Mouse (Mus musculus) megakaryocyte progenitor cell, adult 5-6 weeks (primary cell): Measurements from ENCODE around the gene Gng12. TPM values are rescaled to one million over a fixed set of nuclear protein-coding genes. Genes with fewer than 3 reads are reported as not detected.

ENCODE experiments used
- ATAC-seq: replicated peaks from 2 replicates; pipeline ENCODE4 v1.8.0; 2016; ENCODE audit warnings: mild to moderate bottlenecking, moderate TSS enrichment, inconsistent platforms; ENCODE audit not compliant: poor library complexity
- total RNA-seq, 2 experiments: library from RNA; stranded (forward) in 1 of 2; stranded (reverse) in 1 of 2; fragments of 157-497, 149-512 nt in 1 of 2; fragments of 200-1000 nt in 1 of 2; gene quantifications; 2 replicates each; pipeline versions ENCODE4 v1.2.3 to v1.2.4; 2015 to 2017

Gene Gng12
- total RNA-seq, 2 experiments from 2014 or later, result 115 to 190 TPM

DNA sequence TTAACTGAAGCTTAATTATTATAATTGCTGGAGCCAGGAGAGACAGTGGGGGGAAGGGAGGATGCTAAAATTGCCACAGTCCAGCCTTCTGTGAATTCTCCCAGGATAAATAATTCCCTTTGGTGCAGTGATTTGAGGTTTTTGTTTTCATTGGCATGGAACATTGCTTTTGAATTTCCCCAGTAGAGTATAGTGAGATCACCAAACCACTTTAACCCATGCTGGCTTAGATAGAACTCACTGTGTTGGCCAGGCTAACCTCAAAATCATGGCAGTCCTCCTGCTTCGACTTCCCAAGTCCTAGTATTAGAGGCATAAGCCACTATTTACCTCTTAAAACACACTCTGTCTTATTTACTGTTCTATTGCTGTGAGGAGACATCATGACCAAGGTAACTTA, 17.2 kb downstream of the Gng12 start:
- no peak for ATAC-seq

DNA sequence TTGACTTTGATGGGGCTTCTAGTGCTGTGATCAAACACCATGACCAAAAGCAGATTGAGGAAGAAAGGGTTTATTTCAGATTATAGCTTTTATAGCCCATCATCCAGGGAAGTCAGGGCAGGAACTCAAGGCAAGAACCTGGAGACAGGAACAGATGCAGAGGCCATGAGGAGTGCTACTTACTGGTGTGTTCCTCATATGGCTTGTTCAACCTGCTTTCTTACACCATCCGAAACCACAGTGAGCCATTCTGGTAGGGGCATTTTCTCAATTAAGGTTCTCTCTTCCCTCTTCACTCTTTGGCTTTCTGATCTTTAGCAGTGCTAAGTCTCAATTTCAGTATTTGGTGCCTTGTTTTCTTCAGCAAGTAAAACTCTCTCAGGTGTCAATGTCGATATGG, 19.4 kb downstream of the Gng12 start:
- ATAC-seq, result 0 out of 2 replicates have a peak, but pooled peaks have one; percentile 33

- no peak for ATAC-seq
These were observed 20.8 kb downstream of the Gng12 start for GRCm38 (mm10) chr6:66917032-66917431.

GRCm38 (mm10) chr6:66920786-66921185, 24.6 kb downstream of the Gng12 start:
- ATAC-seq, result no peak

DNA sequence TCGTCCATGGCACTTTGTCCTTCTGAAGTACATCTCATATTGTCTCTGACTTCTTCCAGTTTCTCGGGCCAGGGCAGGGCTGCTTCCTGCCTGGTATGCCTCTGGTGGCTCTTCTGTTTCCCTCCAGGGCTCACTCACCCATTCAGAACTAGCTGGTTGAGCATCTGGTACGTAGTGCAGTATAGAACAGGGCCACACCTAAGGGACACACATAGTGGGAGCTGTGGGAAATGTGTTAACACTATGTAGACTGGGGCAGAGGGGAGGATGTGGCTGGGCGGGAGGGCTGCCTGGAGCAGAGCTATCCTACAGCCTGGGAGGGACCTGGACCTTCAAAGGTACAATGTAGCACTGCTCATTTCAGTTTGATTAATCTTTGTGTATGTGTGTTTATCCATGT, 25.6 kb downstream of the Gng12 start:
- no peak for ATAC-seq

DNA sequence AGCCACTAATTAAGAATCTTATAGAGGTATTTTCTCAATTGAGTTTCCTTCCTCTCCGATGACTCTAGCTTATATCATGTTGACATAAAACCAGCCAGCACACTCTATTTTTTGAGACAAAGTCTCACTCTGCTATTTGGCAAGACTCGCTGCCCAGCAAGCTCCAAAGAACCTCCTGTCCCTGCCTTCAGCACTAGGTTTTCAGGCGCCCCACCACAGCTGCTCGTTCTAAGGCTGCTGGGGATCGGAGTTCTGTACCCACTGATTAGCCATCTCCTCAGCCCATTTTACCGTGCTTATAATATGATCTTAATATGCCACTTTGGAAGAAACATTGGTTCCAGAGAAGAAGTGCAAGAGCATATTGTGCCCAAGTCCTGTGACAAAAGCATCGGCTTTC, 26.3 kb downstream of the Gng12 start:
- ATAC-seq, result no peak

GRCm38 (mm10) chr6:66923851-66924250, 27.7 kb downstream of the Gng12 start:
- ATAC-seq, result no peak

- no peak for ATAC-seq
These were observed 28.2 kb downstream of the Gng12 start for GRCm38 (mm10) chr6:66924315-66924965.

GRCm38 (mm10) chr6:66926269-66926668, 30.1 kb downstream of the Gng12 start:
- ATAC-seq, result no peak

DNA sequence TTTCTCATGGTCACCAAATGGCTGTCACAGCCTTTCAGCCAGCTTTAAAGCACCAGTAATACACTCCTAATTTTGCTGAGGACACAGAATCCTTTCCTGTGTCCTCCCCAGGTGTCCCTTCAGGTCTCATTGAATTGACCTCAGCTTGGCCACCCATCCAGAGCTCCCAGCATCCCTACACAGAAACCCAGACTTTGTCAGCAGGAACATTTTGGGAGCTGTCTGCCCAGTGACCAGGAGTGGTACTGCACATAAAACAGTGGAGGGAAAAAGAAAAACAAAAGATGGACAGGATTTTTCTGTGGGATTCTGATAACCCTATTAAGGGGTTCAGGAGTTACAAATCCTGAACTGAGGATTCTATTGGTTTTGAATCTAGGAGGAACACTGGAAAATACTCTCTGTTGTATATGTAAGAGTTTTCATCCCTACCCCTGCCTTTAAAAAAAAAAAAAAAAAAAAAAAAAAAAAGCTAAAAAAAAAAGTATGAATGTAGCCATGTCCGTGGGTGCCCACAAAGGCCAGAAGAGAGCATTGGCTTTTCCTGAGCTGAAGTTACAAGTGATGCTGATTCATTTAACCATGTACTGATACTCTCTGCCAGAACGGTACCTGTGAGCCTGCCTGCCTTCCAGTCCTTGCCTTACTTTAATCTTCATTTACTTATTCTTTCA, 32.9 kb downstream of the Gng12 start:
- no peak for ATAC-seq

DNA sequence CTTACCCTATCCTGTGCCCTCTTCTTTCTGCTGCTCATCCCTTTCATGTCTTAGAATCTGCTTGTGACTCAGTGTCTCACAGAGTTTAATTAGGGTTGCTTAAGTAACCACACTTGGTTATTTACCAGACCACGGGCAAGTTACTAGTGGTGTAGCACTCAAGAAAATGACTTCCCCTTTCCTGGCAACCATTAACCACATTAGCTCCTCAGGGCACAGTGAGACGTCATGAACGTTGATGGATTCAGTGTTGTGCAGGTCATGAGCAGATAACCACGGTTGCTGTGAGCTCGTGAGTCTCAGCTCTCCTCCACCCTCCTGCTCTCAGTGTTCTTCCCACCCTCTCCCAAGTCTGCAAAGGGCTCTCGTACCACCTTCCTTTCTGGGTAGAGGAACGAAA, 33.5 kb downstream of the Gng12 start:
- peak; percentile 88 for ATAC-seq

DNA sequence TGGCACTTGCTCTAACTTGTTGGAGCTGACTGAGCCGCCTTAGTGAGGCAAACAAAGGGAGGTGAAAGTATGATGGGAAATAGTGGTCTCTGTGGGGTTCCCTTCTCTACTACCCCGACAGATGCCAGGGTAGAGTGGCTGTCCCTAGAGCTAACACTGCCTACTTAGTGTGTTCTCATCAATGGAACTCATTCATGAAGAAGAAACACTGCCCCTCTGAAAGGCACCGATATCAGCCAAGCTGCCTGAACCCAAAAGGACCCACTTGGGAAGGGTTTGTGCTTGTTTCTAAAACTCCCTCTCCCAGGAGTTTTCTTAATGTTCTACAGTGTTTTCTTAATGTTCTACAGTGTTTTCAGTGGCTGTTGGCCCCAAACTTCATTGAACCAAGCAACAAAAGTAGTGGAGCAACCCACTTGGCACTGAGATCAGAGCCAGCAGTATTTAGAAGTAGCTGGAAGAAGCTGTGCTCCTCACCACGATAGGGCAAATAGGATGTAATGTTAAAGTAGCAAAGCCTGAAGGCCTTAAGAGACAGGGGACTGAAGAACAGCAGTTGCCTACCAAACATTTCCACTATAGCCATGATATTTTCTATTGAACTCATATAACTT, 36.1 kb downstream of the Gng12 start:
- no peak for ATAC-seq

DNA sequence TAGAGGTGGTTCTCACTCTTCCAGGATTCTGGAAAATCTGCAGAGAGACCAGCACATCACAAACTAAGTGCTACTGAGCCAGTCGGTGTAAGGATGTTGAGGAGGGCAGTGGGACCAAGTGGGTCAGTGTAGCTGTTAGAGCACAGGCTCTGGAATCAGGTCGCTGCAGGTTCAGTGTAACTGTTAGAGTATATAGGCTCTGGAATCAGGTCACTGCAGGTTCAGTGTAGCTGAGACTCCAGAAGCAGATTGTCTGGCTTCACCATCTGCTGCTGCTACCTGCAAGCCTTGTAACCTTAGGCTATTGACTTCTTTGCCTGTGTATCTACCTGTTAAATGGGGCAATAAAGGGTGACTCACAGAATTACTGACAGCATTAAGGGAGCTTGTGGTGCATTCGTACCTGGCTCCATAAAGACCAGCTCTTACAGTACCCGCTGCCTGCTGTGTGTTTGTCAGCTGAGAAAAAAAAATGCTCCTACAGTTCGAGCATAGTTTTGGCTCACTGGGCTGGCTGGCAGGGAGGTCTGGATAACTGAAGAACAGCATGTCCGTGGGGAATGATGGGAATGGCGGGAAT, 44.5 kb downstream of the Gng12 start:
- ATAC-seq, result no peak

DNA sequence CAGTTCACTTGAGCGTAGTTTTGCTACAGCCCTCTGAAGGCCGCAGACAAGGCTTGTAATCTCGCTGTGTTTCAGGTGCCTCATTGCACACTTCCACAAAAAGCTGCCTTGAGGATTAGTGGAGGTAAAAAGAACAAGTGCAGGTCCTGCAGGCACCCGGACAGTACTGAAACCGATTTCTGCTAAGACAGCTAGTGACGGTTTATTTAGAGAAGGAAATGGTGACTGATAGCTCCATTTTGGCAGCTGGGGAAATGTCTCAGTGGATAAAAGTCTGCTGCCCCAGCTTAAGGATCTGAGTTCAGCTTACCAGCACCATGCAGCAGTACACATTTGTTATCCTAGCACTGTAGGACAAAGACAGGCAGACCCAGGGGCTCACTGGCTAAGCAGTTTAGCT, 45.6 kb downstream of the Gng12 start:
- ATAC-seq, result peak; percentile 53

DNA sequence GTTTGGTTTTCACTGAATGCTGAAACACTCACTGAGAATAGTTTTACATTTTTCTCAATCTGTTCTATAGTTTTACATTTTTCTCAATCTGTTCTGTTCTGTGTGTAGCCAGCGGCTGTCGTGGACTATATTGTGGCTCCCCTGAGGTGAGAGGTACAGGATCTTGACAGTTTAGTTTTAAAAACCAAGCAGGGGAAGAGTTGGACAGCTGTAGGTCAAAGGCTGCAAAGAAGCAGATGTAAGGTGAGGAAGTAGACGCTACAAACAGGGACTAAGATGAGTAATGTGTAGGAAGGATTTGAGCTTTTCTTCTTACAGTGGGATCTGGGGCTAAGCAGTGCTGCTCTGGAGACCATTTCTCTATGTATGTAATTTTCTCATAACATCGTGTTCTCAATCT, 46.6 kb downstream of the Gng12 start:
- no peak for ATAC-seq

GRCm38 (mm10) chr6:66943367-66944189, 47.4 kb downstream of the Gng12 start:
- no peak for ATAC-seq

GRCm38 (mm10) chr6:66944190-66945003, 48.2 kb downstream of the Gng12 start:
- peak; percentile 57 for ATAC-seq

DNA sequence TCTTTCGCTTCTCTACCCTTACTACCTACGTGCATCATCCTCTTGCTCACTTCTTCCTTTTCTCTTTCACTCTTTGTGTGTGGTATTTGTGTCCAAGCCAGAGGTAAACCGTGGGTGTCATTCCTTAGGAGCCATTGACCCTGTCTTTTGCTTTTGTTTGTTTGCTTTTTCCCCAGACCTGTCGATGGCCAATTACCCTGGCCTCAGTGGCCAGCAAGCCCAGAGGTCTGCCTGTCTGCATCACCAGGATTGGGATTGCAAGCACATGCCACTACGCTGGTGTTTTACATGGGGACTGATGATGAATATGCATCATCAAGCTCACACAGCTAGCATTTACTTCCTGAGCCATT, 48.8 kb downstream of the Gng12 start:
- ATAC-seq, result no peak

DNA sequence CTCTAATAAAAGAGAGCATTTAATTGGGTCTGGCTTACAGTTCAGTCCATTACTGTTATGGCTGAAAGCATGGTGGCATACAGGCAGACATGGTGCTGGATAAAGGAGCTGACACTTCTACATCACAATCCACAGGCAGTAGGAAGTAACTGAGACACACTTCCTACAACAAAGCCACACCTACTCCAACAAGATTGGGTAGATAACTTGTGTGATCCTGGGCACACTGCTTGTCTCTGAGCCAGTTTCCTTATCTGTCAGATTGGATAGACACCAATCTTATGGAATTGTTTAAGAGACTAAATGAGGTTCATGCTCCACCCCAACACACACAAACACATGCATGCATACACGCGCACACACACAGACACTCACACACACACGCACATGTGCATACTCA, 51.9 kb downstream of the Gng12 start:
- 0 out of 2 replicates have a peak, but pooled peaks have one; percentile 18 for ATAC-seq

DNA sequence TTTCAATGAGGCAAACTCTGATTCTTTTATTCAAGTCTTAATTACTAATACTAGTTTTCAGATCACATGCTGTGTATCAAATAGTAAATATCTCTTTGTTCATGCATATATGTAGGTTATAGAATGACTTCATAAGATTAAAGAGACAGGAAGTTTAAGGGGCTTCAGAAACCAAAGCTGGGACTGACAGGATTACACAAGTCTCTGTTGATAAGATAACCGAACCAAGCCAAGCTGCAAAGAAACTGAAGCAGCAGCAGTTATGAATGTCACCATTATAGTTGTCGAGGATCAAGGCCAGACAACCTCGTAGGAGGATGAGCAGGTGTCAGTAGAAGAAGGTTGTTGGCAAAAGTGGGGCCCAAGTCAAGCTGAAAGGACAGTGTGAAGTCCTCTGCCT, 52.7 kb downstream of the Gng12 start:
- no peak for ATAC-seq
